Mouse (Mus musculus): ENCODE measurements at regions not wholly inside any gene's neighbourhood (a gene's known extent, or its start where the extent isn't known, plus 50 kb on each side); places are given as distances from the start of the nearest gene placed in this dataset. TPM values are rescaled to one million over a fixed set of nuclear protein-coding genes. Genes with fewer than 3 reads are reported as not detected.

DNA sequence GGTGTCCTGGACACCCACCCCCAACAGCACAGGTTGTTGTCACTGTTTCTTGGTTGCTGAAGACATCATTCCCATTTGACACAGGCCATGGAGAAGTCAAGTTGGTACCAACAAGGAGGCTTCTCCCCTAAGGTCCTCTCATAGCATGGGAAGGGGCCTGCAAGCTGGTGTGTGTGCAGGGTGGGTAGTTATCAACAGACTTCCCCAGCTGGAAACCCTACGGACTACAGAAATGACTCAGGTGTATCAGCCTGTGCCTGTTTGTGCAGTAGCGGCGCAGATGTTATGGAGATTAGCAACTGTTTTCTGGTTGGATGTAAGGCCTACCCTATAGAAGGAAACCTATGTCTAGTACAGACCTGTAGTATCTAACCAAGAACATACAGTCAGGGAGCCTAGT is 60.3 kb upstream of the Runx1 start:
- no peak for ATAC-seq (ENCODE audit: low read depth)
- no peaks in the 10 kb centered on the region for H3K27me3 ChIP-seq
- WGBS, result 94% methylated on average over 3 of the region's 3 CpGs

DNA sequence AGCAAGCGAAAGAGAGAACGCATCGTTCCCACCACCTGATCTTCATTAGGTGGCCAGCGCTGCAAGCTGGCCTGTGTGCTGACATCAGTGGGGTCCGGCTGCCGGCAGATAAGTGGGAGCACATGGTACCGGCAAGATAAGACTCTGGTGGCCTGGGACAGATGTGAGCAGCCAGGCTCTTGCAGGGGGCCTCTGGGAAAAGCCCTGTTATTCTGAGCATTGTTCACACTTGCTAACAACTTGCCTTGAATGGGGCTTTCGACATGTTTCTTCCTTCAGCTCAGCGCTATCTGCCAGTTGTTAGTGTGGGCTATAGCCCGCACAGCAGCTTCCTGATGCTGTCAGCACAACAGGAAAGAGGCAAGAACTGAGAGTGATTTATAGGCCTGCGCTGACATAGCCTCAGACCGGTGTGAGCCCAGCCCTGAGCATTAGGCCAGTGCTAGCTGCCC is 57.9 kb upstream of the Runx1 start:
- Histone ChIP-seq H3K9me3 (no peaks in the 10 kb centered on the region), H3K4me1 (replicated peaks) (0 out of 2 replicates have a peak, but pooled peaks cover 4% of the 10 kb centered on the region), H3K36me3 (no peaks in the 10 kb centered on the region), H3K4me3 (no peak overlapping the region), H3K27me3 (no peaks in the 10 kb centered on the region; the same call in 1 of the 2 replicates), H3K27ac (replicated peaks) (no peak overlapping the region), H3K9ac (no peak overlapping the region), H3K4me2 (no peak overlapping the region)
- ATAC-seq (ENCODE audit: low read depth), result no peak
- WGBS, result 54% methylated on average over 12 of the region's 12 CpGs

More for the DNA sequence above, 60.3 kb upstream of the Runx1 start:
- H3K4me1 ChIP-seq (replicated peaks), result 0 out of 2 replicates have a peak, but pooled peaks cover 4% of the 10 kb centered on the region
- H3K9ac ChIP-seq, result no peak overlapping the region
- H3K27ac ChIP-seq (replicated peaks), result no peak overlapping the region
- H3K4me3 ChIP-seq, result no peak overlapping the region
- no peaks in the 10 kb centered on the region for H3K36me3 ChIP-seq
- H3K4me2 ChIP-seq, result no peak overlapping the region
- no peaks in the 10 kb centered on the region for H3K9me3 ChIP-seq

DNA sequence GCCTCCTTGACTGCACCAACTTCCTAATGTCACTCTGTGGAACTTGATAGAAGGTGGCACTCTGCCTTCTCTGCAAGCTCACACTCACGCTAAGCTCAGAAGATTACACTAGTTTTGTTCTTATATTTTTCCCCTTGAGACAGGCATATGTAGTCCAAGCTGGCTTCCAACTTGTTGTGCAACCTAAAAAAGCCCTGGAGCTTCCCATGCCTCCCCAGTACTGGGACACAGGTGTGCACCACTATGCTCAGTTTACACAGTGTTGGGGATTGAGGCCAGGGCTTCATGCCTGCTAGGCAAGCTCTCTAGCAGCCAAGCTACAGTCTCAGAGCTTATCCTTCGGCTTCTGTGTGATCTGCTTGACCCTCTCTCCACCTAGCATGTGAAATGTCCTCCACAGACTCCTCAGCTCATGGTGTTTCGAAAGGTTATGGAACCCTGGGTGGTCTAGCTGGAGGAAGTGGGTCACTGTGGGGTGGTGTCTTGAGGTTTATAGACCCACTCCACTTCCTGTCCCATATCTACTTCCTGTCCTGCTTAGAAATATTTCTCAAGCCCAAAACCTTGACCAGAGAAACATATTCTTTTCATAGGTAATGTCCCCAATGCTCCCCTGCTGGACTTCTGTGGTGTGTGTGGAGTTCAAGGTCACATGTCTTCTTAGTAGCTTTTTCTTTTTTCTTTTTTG is 54.6 kb upstream of the Runx1 start:
- ATAC-seq (ENCODE audit: low read depth), result no peak
- Histone ChIP-seq H3K27me3 (no peaks in the 10 kb centered on the region; the same call in 1 of the 2 replicates), H3K9ac (no peak overlapping the region), H3K4me3 (no peak overlapping the region), H3K4me2 (no peak overlapping the region), H3K27ac (replicated peaks) (no peak overlapping the region), H3K9me3 (no peaks in the 10 kb centered on the region), H3K4me1 (replicated peaks) (0 out of 2 replicates have a peak, but pooled peaks cover 4% of the 10 kb centered on the region), H3K36me3 (no peaks in the 10 kb centered on the region)
- WGBS, result 86% methylated on average over 3 of the region's 3 CpGs

DNA sequence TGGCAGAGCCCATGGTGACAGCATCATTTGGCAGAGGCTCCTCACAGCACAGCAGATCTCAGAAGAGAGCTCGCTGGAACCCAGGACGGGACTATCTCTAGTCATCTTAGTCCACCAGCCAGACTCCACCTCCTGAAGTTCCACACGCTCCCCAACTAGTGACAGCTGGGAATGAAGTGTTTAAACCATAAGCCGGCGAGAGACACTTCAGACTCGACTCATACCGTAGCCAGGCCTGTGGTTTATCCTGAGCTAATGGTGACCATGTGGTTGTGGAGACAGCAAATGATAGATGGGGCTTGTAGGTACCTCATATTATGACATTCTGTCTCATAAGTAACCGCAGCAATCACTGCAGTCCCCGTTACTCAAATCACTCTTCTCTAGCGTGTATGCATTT is 52.1 kb upstream of the Runx1 start:
- Histone ChIP-seq H3K4me1 (replicated peaks) (no peaks in the 10 kb centered on the region), H3K9me3 (no peaks in the 10 kb centered on the region), H3K9ac (no peak overlapping the region), H3K27me3 (no peaks in the 10 kb centered on the region; the same call in 1 of the 2 replicates), H3K4me2 (no peak overlapping the region), H3K36me3 (no peaks in the 10 kb centered on the region), H3K27ac (replicated peaks) (no peak overlapping the region), H3K4me3 (no peak overlapping the region)
- no peak for ATAC-seq (ENCODE audit: low read depth)
- WGBS, result 85% methylated on average over 10 of the region's 10 CpGs

MicroRNAs in the stretch of these regions (microRNA counts, 519-probe panel; counts per million panel counts)
- not detected for microRNA mmu-miR-802

Small RNA genes in the stretch of these regions (microRNA-seq; reads per million reads assigned to microRNA genes)
- gene Gm28003 (not detected), gene Mir802 (1.3 reads per million)

All from neural tube, embryonic 13.5 days (tissue).